Mouse (Mus musculus): Measurements from ENCODE around the gene Jmjd8.

GRCm38 (mm10) chr17:25860229-25860628 lies 31.6 kb downstream of the Jmjd8 start:
- TF ChIP-seq CTCF (IDR thresholded peaks at IDR 0.05; ENCODE audit: low read depth) (no peak), EP300 (optimal IDR thresholded peaks at IDR 0.05) (no peak)

All from stomach, postnatal 0 days (tissue).